Comparison of ENCODE assay signal across 24 mouse cellular contexts in the genomic region with DNA sequence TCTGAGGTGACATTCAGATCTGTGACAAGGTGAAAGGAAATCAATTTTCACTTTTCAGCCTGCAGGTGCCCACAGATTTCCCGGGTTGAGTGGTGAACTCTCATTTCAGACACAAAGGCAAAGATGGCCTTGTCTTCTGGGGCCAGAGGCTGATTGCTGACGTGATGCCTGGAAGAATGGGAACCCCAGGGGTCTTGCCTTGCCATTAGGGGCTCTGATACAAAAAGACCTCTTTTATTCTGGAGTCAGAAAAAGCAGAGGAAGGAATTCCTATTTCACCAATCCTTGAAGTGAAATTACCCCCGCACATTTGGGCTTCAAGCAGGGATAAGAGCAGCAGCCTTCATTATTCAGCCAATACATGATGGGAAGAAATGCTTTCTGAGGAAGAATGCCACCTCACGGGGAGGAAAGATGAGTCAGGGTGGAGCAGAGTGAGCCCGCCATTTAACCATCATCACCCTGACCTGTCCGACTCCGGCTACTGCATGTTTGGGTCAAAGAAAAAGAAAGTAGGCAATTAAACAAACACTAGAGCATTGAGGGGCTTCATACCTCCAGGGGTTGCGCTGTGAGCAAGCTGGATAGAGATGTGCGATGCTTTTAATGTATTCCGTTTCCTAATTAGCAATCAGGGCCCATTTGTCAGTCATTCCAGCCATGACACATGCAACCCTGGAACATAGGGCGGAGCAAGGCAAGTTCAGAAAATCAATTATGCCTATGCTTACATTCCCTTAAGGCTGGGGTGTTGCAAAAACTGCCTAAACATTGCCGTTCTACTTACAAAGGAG.
DNase-seq lines count a peak whose midpoint lies in the region; ATAC-seq and TF ChIP-seq lines count a peak whose summit lies in the region.
"Had no signal": no experiment of that assay in that cellular context is flagged by ENCODE, and none has a peak within 500 bp of the region (broad histone marks: within the 10 kb centered on the region; RNA-seq: fewer than 3 reads in every experiment).

No protein-coding gene starts in this region.

- no peaks in the 10 kb centered on the region for H3K9me3 ChIP-seq in midbrain, embryonic 11.5 days (ENCODE audit: control insufficient read depth, low read length)
- H3K9me3 ChIP-seq in midbrain, embryonic 10.5 days (replicated peaks): 0 out of 2 replicates have a peak, but pooled peaks cover 5% of the 10 kb centered on the region
- no peaks in the 10 kb centered on the region for H3K9me3 ChIP-seq in forebrain, embryonic 13.5 days (replicated peaks)
- H3K9me3 ChIP-seq in forebrain, postnatal 0 days (ENCODE audit: low read length): no peaks in the 10 kb centered on the region
- no peaks in the 10 kb centered on the region for H3K9me3 ChIP-seq in midbrain, embryonic 15.5 days
- H3K9me3 ChIP-seq: embryonic facial prominence, embryonic 13.5 days; heart, embryonic 10.5 days; kidney, embryonic 15.5 days; liver, embryonic 13.5 days; lung, embryonic 15.5 days had no signal

- no peak overlapping the region for H3K4me3 ChIP-seq in midbrain, embryonic 11.5 days (ENCODE audit: low read depth, low read length)
- H3K4me3 ChIP-seq in midbrain, embryonic 10.5 days: no peak overlapping the region
- no peak overlapping the region for H3K4me3 ChIP-seq in forebrain, embryonic 13.5 days
- H3K4me3 ChIP-seq in forebrain, postnatal 0 days (ENCODE audit: low read depth, low read length): no peak overlapping the region
- no peak overlapping the region for H3K4me3 ChIP-seq in midbrain, embryonic 15.5 days
- H3K4me3 ChIP-seq in left cerebral cortex, adult 2 months: no peak overlapping the region
- no peak overlapping the region for H3K4me3 ChIP-seq in lung, adult 2 months (replicated peaks; ENCODE audit: extremely low read depth, low read depth, low read length)
- H3K4me3 ChIP-seq: embryonic facial prominence, embryonic 13.5 days; erythroblast, embryonic 14.5 days; heart, embryonic 10.5 days; kidney, embryonic 15.5 days; liver, embryonic 13.5 days; lung, embryonic 15.5 days; megakaryocyte, embryonic 14.5 days had no signal

- no peak for TF ChIP-seq CTCF in forebrain, postnatal 0 days (IDR thresholded peaks at IDR 0.05; ENCODE audit: low read depth)
- no peak for TF ChIP-seq CTCF in left cerebral cortex, adult 2 months (IDR thresholded peaks at IDR 0.05)
- TF ChIP-seq CTCF in lung, adult 2 months (IDR thresholded peaks at IDR 0.05; ENCODE audit: insufficient read depth, low read length): no peak

- peak; percentile 52; the same call in 1 of the 2 replicates for ATAC-seq in midbrain, embryonic 11.5 days (ENCODE audit: low FRiP score)
- ATAC-seq in forebrain, embryonic 13.5 days: peak; percentile 77
- ATAC-seq in forebrain, postnatal 0 days: peak; percentile 65; the same call in 1 of the 2 replicates
- ATAC-seq in midbrain, embryonic 15.5 days (replicated peaks): peak; percentile 63
- ATAC-seq: activated CD4-positive, CD25-positive, alpha-beta regulatory T cell, adult 4 months; intestine, embryonic 16.5 days had no signal

- WGBS in midbrain, embryonic 11.5 days: 74% methylated on average over 12 of the region's 12 CpGs
- 82% methylated on average over 12 of the region's 12 CpGs for WGBS in midbrain, embryonic 10.5 days
- WGBS in forebrain, embryonic 13.5 days: 23% methylated on average over 12 of the region's 12 CpGs
- 16% methylated on average over 12 of the region's 12 CpGs for whole genome bisulfite sequencing in forebrain, postnatal 0 days
- WGBS in midbrain, embryonic 15.5 days: 53% methylated on average over 12 of the region's 12 CpGs
- WGBS in lung, adult 2 months: 80% methylated on average over 12 of the region's 12 CpGs

- no peak for TF ChIP-seq POLR2A in lung, adult 2 months (IDR thresholded peaks at IDR 0.05; ENCODE audit: borderline replicate concordance, extremely low read depth, low read depth, low read length)

- H3K4me1 ChIP-seq in midbrain, embryonic 11.5 days (ENCODE audit: control insufficient read depth, insufficient read depth, low read length): no peaks in the 10 kb centered on the region
- peaks cover 11% of the 10 kb centered on the region; the same call in 1 of the 2 replicates for H3K4me1 ChIP-seq in midbrain, embryonic 10.5 days
- peaks cover 12% of the 10 kb centered on the region for H3K4me1 ChIP-seq in forebrain, embryonic 13.5 days
- no peaks in the 10 kb centered on the region; the same call in 1 of the 2 replicates for H3K4me1 ChIP-seq in forebrain, postnatal 0 days (ENCODE audit: insufficient read depth)
- H3K4me1 ChIP-seq in midbrain, embryonic 15.5 days: peaks cover 11% of the 10 kb centered on the region; the same call in 1 of the 2 replicates
- H3K4me1 ChIP-seq in lung, adult 2 months (ENCODE audit: control insufficient read depth, insufficient read depth, low read length): no peaks in the 10 kb centered on the region
- H3K4me1 ChIP-seq: embryonic facial prominence, embryonic 13.5 days; heart, embryonic 10.5 days; kidney, embryonic 15.5 days; liver, embryonic 13.5 days; lung, embryonic 15.5 days had no signal

- H3K4me2 ChIP-seq in midbrain, embryonic 11.5 days: no peak overlapping the region
- peak overlapping the region; percentile 39 for H3K4me2 ChIP-seq in forebrain, embryonic 13.5 days
- peak overlapping the region; percentile 3; the same call in 1 of the 2 replicates for H3K4me2 ChIP-seq in forebrain, postnatal 0 days (ENCODE audit: low read depth)
- peak overlapping the region; percentile 7; the same call in 1 of the 2 replicates for H3K4me2 ChIP-seq in midbrain, embryonic 15.5 days
- H3K4me2 ChIP-seq: embryonic facial prominence, embryonic 13.5 days; kidney, embryonic 15.5 days; liver, embryonic 13.5 days; lung, embryonic 15.5 days had no signal

- intact Hi-C loops in left cerebral cortex, adult 2 months (cut with DNase I): no loop called here

- no peak overlapping the region for H3K27ac ChIP-seq in midbrain, embryonic 11.5 days (ENCODE audit: low read depth, low read length)
- H3K27ac ChIP-seq in midbrain, embryonic 10.5 days (replicated peaks): no peak overlapping the region
- peak overlapping the region; percentile 20; the same call in 1 of the 2 replicates for H3K27ac ChIP-seq in forebrain, embryonic 13.5 days
- H3K27ac ChIP-seq in forebrain, postnatal 0 days (ENCODE audit: low read depth, low read length): no peak overlapping the region
- 0 out of 2 replicates have a peak overlapping the region, but pooled peaks have one; percentile 5 for H3K27ac ChIP-seq in midbrain, embryonic 15.5 days
- no peak overlapping the region for H3K27ac ChIP-seq in left cerebral cortex, adult 2 months
- H3K27ac ChIP-seq: embryonic facial prominence, embryonic 13.5 days; heart, embryonic 10.5 days; kidney, embryonic 15.5 days; liver, embryonic 13.5 days; lung, embryonic 15.5 days had no signal

- no peaks in the 10 kb centered on the region for H3K27me3 ChIP-seq in midbrain, embryonic 11.5 days (ENCODE audit: control insufficient read depth, insufficient read depth, low read length)
- H3K27me3 ChIP-seq in midbrain, embryonic 10.5 days (ENCODE audit: low read depth, poor library complexity, severe bottlenecking): no peaks in the 10 kb centered on the region
- no peaks in the 10 kb centered on the region for H3K27me3 ChIP-seq in forebrain, embryonic 13.5 days
- H3K27me3 ChIP-seq in forebrain, postnatal 0 days (ENCODE audit: insufficient read depth, low read length): no peaks in the 10 kb centered on the region
- no peaks in the 10 kb centered on the region for H3K27me3 ChIP-seq in midbrain, embryonic 15.5 days (replicated peaks)
- H3K27me3 ChIP-seq: embryonic facial prominence, embryonic 13.5 days; kidney, embryonic 15.5 days; liver, embryonic 13.5 days; lung, embryonic 15.5 days; megakaryocyte, embryonic 14.5 days had no signal

- no peak overlapping the region for H3K9ac ChIP-seq in midbrain, embryonic 11.5 days (ENCODE audit: low read length)
- no peak overlapping the region for H3K9ac ChIP-seq in forebrain, embryonic 13.5 days
- H3K9ac ChIP-seq in forebrain, postnatal 0 days: no peak overlapping the region
- no peak overlapping the region for H3K9ac ChIP-seq in midbrain, embryonic 15.5 days
- H3K9ac ChIP-seq: embryonic facial prominence, embryonic 13.5 days; kidney, embryonic 15.5 days; liver, embryonic 13.5 days; lung, embryonic 15.5 days had no signal

- H3K36me3 ChIP-seq in midbrain, embryonic 11.5 days (ENCODE audit: control insufficient read depth, insufficient read depth, low read length): no peaks in the 10 kb centered on the region
- no peaks in the 10 kb centered on the region for H3K36me3 ChIP-seq in midbrain, embryonic 10.5 days
- no peaks in the 10 kb centered on the region for H3K36me3 ChIP-seq in forebrain, embryonic 13.5 days (ENCODE audit: poor library complexity, severe bottlenecking)
- no peaks in the 10 kb centered on the region for H3K36me3 ChIP-seq in forebrain, postnatal 0 days (ENCODE audit: insufficient read depth)
- no peaks in the 10 kb centered on the region for H3K36me3 ChIP-seq in midbrain, embryonic 15.5 days (replicated peaks)
- H3K36me3 ChIP-seq: embryonic facial prominence, embryonic 13.5 days; heart, embryonic 10.5 days; kidney, embryonic 15.5 days; liver, embryonic 13.5 days; lung, embryonic 15.5 days had no signal

- DNase-seq in midbrain, embryonic 11.5 days (ENCODE audit: low spot score, missing footprints): peak; percentile 78
- no peak for DNase-seq in midbrain, embryonic 10.5 days (ENCODE audit: low spot score)
- DNase-seq in forebrain, postnatal 0 days: no peak
- DNase-seq in left cerebral cortex, adult 2 months (ENCODE audit: extremely low spot score in 1 of 2, low spot score in 2 of 2): no peak
- no peak for DNase-seq in spleen, postnatal 36 days (ENCODE audit: low spot score in 2 of 2)
- no peak for DNase-seq in lung, adult 2 months
- DNase-seq: cerebellum, adult 18-20 months; cerebellum, postnatal 14 days; kidney, postnatal 4 days; liver, embryonic 13.5 days; lung, postnatal 36 days; right cerebral cortex, postnatal 25 days; spleen, adult 18-20 months; thymus, postnatal 14 days had no signal

Comparison
In these comparisons a context has a peak if more than half of its experiments do, and no peak if none do; other contexts are left out.
1. H3K27ac ChIP-seq: peak in forebrain, embryonic 13.5 days (single experiment) and midbrain, embryonic 15.5 days (single experiment); none in midbrain, embryonic 11.5 days (single experiment), midbrain, embryonic 10.5 days (single experiment), forebrain, postnatal 0 days (single experiment) and left cerebral cortex, adult 2 months (single experiment).
2. Peak in every context shown above with its lines, with median percentiles within 50 percentile points of each other: ATAC-seq.